Mouse (Mus musculus) neural tube, embryonic 13.5 days (tissue): Measurements from ENCODE around the gene Syvn1. TPM values are rescaled to one million over a fixed set of nuclear protein-coding genes. Genes with fewer than 3 reads are reported as not detected.

Experiments
- ATAC-seq: fragments of 200-750 bp; cut with Nextera tagmentation; 2 replicates; pipeline ENCODE4 v1.8.0; 2017; ENCODE audit warnings: low read depth, mild to moderate bottlenecking, moderate TSS enrichment, moderate library complexity
- H3K27ac ChIP-seq: fragments of 300-500 bp; sonication (generic); replicated peaks from 2 replicates; pipeline ENCODE4 v1.5.1; 2015; ENCODE audit warnings: moderate library complexity, mild to moderate bottlenecking, inconsistent platforms
- H3K27me3 ChIP-seq: fragments of 300-500 bp; sonication (generic); 2 replicates; pipeline ENCODE4 v1.6.1; 2015; ENCODE audit warnings: mild to moderate bottlenecking, inconsistent platforms
- H3K36me3 ChIP-seq: fragments of 300-500 bp; sonication (generic); 2 replicates; pipeline ENCODE4 v1.6.1; 2015; ENCODE audit warnings: mild to moderate bottlenecking, inconsistent platforms
- H3K4me1 ChIP-seq: fragments of 300-500 bp; sonication (generic); replicated peaks from 2 replicates; pipeline ENCODE4 v1.6.1; 2015; ENCODE audit warnings: inconsistent platforms
- H3K4me2 ChIP-seq: fragments of 300-500 bp; sonication (generic); 2 replicates; pipeline ENCODE4 v1.6.1; 2015; ENCODE audit warnings: inconsistent platforms, mild to moderate bottlenecking, moderate library complexity
- H3K4me3 ChIP-seq: fragments of 300-500 bp; sonication (generic); 2 replicates; pipeline ENCODE4 v1.5.1; 2015; ENCODE audit warnings: mild to moderate bottlenecking, inconsistent platforms
- H3K9ac ChIP-seq: fragments of 300-500 bp; sonication (generic); 2 replicates; pipeline ENCODE4 v1.6.1; 2015; ENCODE audit warnings: moderate library complexity, mild to moderate bottlenecking, inconsistent platforms
- H3K9me3 ChIP-seq: fragments of 300-500 bp; sonication (generic); 2 replicates; pipeline ENCODE4 v1.6.1; 2016; ENCODE audit warnings: inconsistent platforms
- whole genome bisulfite sequencing: fragments of 180-500 bp; shearing (Covaris S2); methylation state at CpG from one replicate; pipeline ENCODE4 v1.1.7; 2015; 5-methylcytosine and 5-hydroxymethylcytosine counted together
- polyA plus RNA-seq: library from polyadenylated mRNA; unstranded; fragments of >200 nt; fragmentation: Nextera tagmentation; extraction: Ambion mirVana; gene quantifications from 2 replicates; pipeline ENCODE4 v1.2.1, GENCODE M21; 2015

The Syvn1 gene
- polyA plus RNA-seq, 1 experiment from 2014 or later, result 36.2 TPM

GRCm38 (mm10) chr19:6061641-6062302 is 15.4 kb downstream of the Syvn1 start:
- peak overlapping the region; percentile 100 for H3K4me2 ChIP-seq
- H3K9ac ChIP-seq, result peak overlapping the region; percentile 97
- peak overlapping the region; percentile 88 for H3K4me3 ChIP-seq
- 2% methylated on average over 44 of the region's 44 CpGs for WGBS
- no peaks in the 10 kb centered on the region for H3K27me3 ChIP-seq
- no peaks in the 10 kb centered on the region for H3K9me3 ChIP-seq
- H3K36me3 ChIP-seq, result peaks cover 19% of the 10 kb centered on the region
- peak; percentile 2; the same call in 1 of the 2 replicates for ATAC-seq
- H3K4me1 ChIP-seq, result peaks cover 55% of the 10 kb centered on the region
- peak overlapping the region; percentile 94 for H3K27ac ChIP-seq

- peak overlapping the region; percentile 88 for H3K4me3 ChIP-seq
- H3K36me3 ChIP-seq, result peaks cover 19% of the 10 kb centered on the region
- no peaks in the 10 kb centered on the region for H3K9me3 ChIP-seq
- no peak for ATAC-seq
- 69% methylated on average over 5 of the region's 5 CpGs for WGBS
- H3K4me1 ChIP-seq, result peaks cover 58% of the 10 kb centered on the region
- peak overlapping the region; percentile 100 for H3K4me2 ChIP-seq
- H3K27ac ChIP-seq, result peak overlapping the region; percentile 94; the same call in 1 of the 2 replicates
- peak overlapping the region; percentile 97 for H3K9ac ChIP-seq
- H3K27me3 ChIP-seq, result no peaks in the 10 kb centered on the region
Observed at GRCm38 (mm10) chr19:6062418-6062817, 16.0 kb downstream of the Syvn1 start.

GRCm38 (mm10) chr19:6063081-6063480 is 16.7 kb downstream of the Syvn1 start:
- Histone ChIP-seq H3K36me3 (peaks cover 19% of the 10 kb centered on the region), H3K4me1 (peaks cover 63% of the 10 kb centered on the region), H3K27ac (no peak overlapping the region), H3K9ac (peak overlapping the region; percentile 97), H3K27me3 (no peaks in the 10 kb centered on the region), H3K9me3 (no peaks in the 10 kb centered on the region), H3K4me2 (peak overlapping the region; percentile 100), H3K4me3 (0 out of 2 replicates have a peak overlapping the region, but pooled peaks have one; percentile 88)
- 93% methylated on average over 6 of the region's 6 CpGs for WGBS
- no peak for ATAC-seq

- peak overlapping the region; percentile 95 for H3K4me2 ChIP-seq
- H3K27me3 ChIP-seq, result no peaks in the 10 kb centered on the region
- peak overlapping the region; percentile 86 for H3K9ac ChIP-seq
- peak; percentile 8; the same call in 1 of the 2 replicates for ATAC-seq
- peaks cover 50% of the 10 kb centered on the region for H3K4me1 ChIP-seq
- no peaks in the 10 kb centered on the region for H3K9me3 ChIP-seq
- H3K27ac ChIP-seq, result peak overlapping the region; percentile 95
- H3K4me3 ChIP-seq, result peak overlapping the region; percentile 59
- 26% methylated on average over 5 of the region's 5 CpGs for WGBS
- H3K36me3 ChIP-seq, result peaks cover 34% of the 10 kb centered on the region
Observed at GRCm38 (mm10) chr19:6066571-6066970, 20.2 kb downstream of the Syvn1 start.

GRCm38 (mm10) chr19:6067011-6067723 is 20.8 kb downstream of the Syvn1 start:
- Histone ChIP-seq H3K36me3 (peaks cover 35% of the 10 kb centered on the region), H3K9ac (peak overlapping the region; percentile 86), H3K4me1 (peaks cover 44% of the 10 kb centered on the region), H3K27ac (peak overlapping the region; percentile 95), H3K9me3 (no peaks in the 10 kb centered on the region), H3K4me2 (peak overlapping the region; percentile 95), H3K4me3 (peak overlapping the region; percentile 59), H3K27me3 (no peaks in the 10 kb centered on the region)
- under 1% methylated on average over 30 of the region's 30 CpGs for WGBS
- peak; percentile 82 for ATAC-seq

GRCm38 (mm10) chr19:6067724-6068415 is 21.5 kb downstream of the Syvn1 start, which contains the start of gene Tm7sf2:
Gene Tm7sf2 (minus strand): TSS chr19:6068373.
- 9% methylated on average over 33 of the region's 33 CpGs for WGBS

GRCm38 (mm10) chr19:6068951-6069350 is 22.6 kb downstream of the Syvn1 start:
- H3K4me3 ChIP-seq, result no peak overlapping the region
- peaks cover 45% of the 10 kb centered on the region for H3K36me3 ChIP-seq
- no peak overlapping the region for H3K27ac ChIP-seq
- no peaks in the 10 kb centered on the region for H3K9me3 ChIP-seq
- WGBS, result 81% methylated on average over 4 of the region's 4 CpGs
- no peaks in the 10 kb centered on the region for H3K27me3 ChIP-seq
- peaks cover 28% of the 10 kb centered on the region for H3K4me1 ChIP-seq
- ATAC-seq, result no peak
- H3K9ac ChIP-seq, result no peak overlapping the region
- H3K4me2 ChIP-seq, result no peak overlapping the region

More at GRCm38 (mm10) chr19:6067724-6068415, 21.5 kb downstream of the Syvn1 start, which contains the start of gene Tm7sf2:
- peak within 1 kb of the TSS; percentile 59 for H3K4me3 ChIP-seq
- H3K4me2 ChIP-seq, result peak within 1 kb of the TSS; percentile 95
- H3K27me3 ChIP-seq, result no peaks in the 10 kb centered on the region
- peak within 1 kb of the TSS; percentile 95 for H3K27ac ChIP-seq
- ATAC-seq, result peak; percentile 94
- no peaks in the 10 kb centered on the region for H3K9me3 ChIP-seq
- peaks cover 40% of the 10 kb centered on the region for H3K36me3 ChIP-seq
- peaks cover 37% of the 10 kb centered on the region for H3K4me1 ChIP-seq
- H3K9ac ChIP-seq, result peak within 1 kb of the TSS; percentile 86

- no peak overlapping the region for H3K4me3 ChIP-seq
- H3K27ac ChIP-seq, result no peak overlapping the region
- no peaks in the 10 kb centered on the region for H3K27me3 ChIP-seq
- H3K36me3 ChIP-seq, result peaks cover 51% of the 10 kb centered on the region
- ATAC-seq, result no peak
- H3K4me1 ChIP-seq, result peaks cover 28% of the 10 kb centered on the region
- no peak overlapping the region for H3K9ac ChIP-seq
- WGBS, result 94% methylated on average over 10 of the region's 10 CpGs
- no peak overlapping the region for H3K4me2 ChIP-seq
- no peaks in the 10 kb centered on the region for H3K9me3 ChIP-seq
Observed at GRCm38 (mm10) chr19:6069851-6070250, 23.5 kb downstream of the Syvn1 start.

GRCm38 (mm10) chr19:6070571-6071250 is 24.3 kb downstream of the Syvn1 start:
- Histone ChIP-seq H3K4me1 (peaks cover 29% of the 10 kb centered on the region), H3K27ac (no peak overlapping the region), H3K36me3 (peaks cover 57% of the 10 kb centered on the region), H3K4me3 (no peak overlapping the region), H3K9me3 (no peaks in the 10 kb centered on the region), H3K9ac (no peak overlapping the region), H3K27me3 (no peaks in the 10 kb centered on the region), H3K4me2 (no peak overlapping the region)
- no peak for ATAC-seq
- 91% methylated on average over 31 of the region's 31 CpGs for WGBS

- peaks cover 29% of the 10 kb centered on the region for H3K4me1 ChIP-seq
- no peak overlapping the region for H3K4me3 ChIP-seq
- no peak overlapping the region for H3K9ac ChIP-seq
- 92% methylated on average over 19 of the region's 19 CpGs for WGBS
- no peak overlapping the region for H3K4me2 ChIP-seq
- H3K9me3 ChIP-seq, result no peaks in the 10 kb centered on the region
- H3K36me3 ChIP-seq, result peaks cover 57% of the 10 kb centered on the region
- no peaks in the 10 kb centered on the region for H3K27me3 ChIP-seq
- ATAC-seq, result no peak
- H3K27ac ChIP-seq, result no peak overlapping the region
Observed at GRCm38 (mm10) chr19:6071261-6071660, 24.9 kb downstream of the Syvn1 start.

GRCm38 (mm10) chr19:6073889-6074288 is 27.5 kb downstream of the Syvn1 start:
- Histone ChIP-seq H3K27ac (no peak overlapping the region), H3K9ac (no peak overlapping the region), H3K4me1 (peaks cover 21% of the 10 kb centered on the region), H3K4me3 (no peak overlapping the region), H3K36me3 (peaks cover 55% of the 10 kb centered on the region), H3K9me3 (no peaks in the 10 kb centered on the region), H3K27me3 (no peaks in the 10 kb centered on the region), H3K4me2 (no peak overlapping the region)
- WGBS, result 91% methylated on average over 5 of the region's 5 CpGs
- no peak for ATAC-seq
